Mouse (Mus musculus): ENCODE data around the gene Crocc2. TPM values are rescaled to one million over a fixed set of nuclear protein-coding genes. Genes with fewer than 3 reads are reported as not detected.

Gene Crocc2
- polyA plus RNA-seq, 1 experiment from 2014 or later = 0.02 TPM

DNA sequence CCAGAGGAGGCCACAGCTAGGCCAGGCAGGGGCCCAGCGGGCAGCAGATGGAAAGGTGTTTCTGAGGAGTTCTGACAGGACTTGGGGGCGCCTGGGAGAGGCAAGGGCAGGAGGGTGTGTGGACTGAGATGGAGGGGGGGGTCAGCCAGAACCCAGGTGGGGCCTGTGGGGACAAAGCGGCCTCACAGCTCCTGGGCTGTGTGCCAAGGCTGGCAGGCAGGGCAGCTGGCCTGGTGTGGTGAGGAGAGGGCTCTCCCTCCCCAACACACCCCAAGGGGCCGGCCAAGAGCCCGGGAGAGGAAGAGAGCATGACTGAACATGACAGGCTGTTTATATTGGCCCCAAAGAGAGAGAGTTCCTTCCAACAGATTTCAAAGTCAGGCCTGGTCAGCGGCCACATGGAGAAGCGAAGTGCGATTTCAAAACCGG, 41.7 kb downstream of the Crocc2 start:
- no peak for DNase-seq (ENCODE audit: low spot score)
- 0 out of 2 replicates have a peak overlapping the region, but pooled peaks have one; percentile 42 for H3K27ac ChIP-seq (replicated peaks)
- 73% methylated on average over 9 of the region's 9 CpGs for WGBS

DNA sequence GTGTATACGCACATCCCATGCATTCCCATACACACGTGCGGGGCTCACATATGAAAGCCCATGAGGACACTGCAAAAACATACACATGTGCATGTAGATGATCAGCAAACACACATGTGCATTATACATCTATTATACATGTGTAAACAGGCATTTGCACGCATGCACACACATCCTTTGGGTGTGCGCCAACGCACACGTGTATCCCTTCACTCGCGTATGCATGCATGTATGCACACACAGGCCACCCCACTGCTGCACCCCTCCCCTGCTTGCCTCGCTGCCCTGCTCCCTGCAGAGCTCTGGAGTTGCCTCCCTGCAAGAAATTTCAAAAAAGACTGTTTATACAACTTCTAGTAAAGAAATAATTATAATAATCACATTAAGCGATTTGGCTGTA, 42.5 kb downstream of the Crocc2 start:
- H3K9me3 ChIP-seq (replicated peaks) = no peaks in the 10 kb centered on the region
- peaks cover 43% of the 10 kb centered on the region for H3K4me1 ChIP-seq
- DNase-seq (ENCODE audit: low spot score) = no peak
- 91% methylated on average over 11 of the region's 11 CpGs for WGBS
- H3K27me3 ChIP-seq (ENCODE audit: low read depth, poor library complexity, severe bottlenecking) = no peaks in the 10 kb centered on the region
- no peaks in the 10 kb centered on the region for H3K36me3 ChIP-seq
- H3K27ac ChIP-seq (replicated peaks) = no peak overlapping the region
- no peak overlapping the region for H3K4me3 ChIP-seq

More for the DNA sequence above, 41.7 kb downstream of the Crocc2 start:
- no peaks in the 10 kb centered on the region for H3K9me3 ChIP-seq (replicated peaks)
- H3K27me3 ChIP-seq (ENCODE audit: low read depth, poor library complexity, severe bottlenecking) = no peaks in the 10 kb centered on the region
- no peaks in the 10 kb centered on the region for H3K36me3 ChIP-seq
- H3K4me1 ChIP-seq = peaks cover 42% of the 10 kb centered on the region
- no peak overlapping the region for H3K4me3 ChIP-seq

DNA sequence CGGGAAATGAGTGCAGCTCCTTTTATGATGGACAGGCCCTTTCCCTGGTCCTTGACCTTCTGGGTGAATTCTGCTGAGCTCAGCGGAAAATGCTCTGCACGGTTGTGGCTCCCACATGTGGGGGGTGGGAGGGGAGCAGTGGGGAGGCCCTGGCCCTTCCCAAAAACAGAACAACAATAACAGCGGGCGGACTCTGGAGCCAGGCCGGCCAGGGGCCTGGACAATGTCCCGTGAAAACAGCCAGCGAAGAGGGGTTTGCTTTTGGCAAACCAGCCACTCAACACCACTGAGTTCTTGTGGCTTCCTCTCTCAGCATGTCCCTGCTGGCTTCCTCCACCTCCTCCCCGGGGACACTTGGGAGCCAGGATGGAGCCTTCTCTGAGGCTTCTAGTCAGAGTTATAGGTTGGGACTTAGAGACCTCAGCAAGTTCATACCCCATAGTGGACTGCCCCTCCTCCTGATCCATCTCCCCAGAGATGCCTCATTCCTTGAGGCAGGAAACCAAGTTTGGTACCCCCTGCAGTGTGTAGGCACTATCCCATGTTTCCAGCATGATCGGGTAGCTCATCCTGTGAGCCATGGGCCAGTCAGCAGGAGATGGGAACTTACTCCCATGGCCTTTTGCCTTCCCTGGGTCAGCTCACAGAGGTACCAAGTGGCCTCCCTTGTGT, 43.2 kb downstream of the Crocc2 start:
- Histone ChIP-seq H3K36me3 (no peaks in the 10 kb centered on the region), H3K4me3 (no peak overlapping the region), H3K27ac (replicated peaks) (peak overlapping the region; percentile 60), H3K27me3 (ENCODE audit: low read depth, poor library complexity, severe bottlenecking) (no peaks in the 10 kb centered on the region), H3K4me1 (peaks cover 41% of the 10 kb centered on the region), H3K9me3 (replicated peaks) (no peaks in the 10 kb centered on the region)
- WGBS = 53% methylated on average over 10 of the region's 10 CpGs
- DNase-seq (ENCODE audit: low spot score) = no peak

- Histone ChIP-seq H3K27ac (replicated peaks) (peak overlapping the region; percentile 29; the same call in 1 of the 2 replicates), H3K4me1 (peaks cover 49% of the 10 kb centered on the region), H3K36me3 (no peaks in the 10 kb centered on the region), H3K4me3 (no peak overlapping the region), H3K9me3 (replicated peaks) (no peaks in the 10 kb centered on the region), H3K27me3 (ENCODE audit: low read depth, poor library complexity, severe bottlenecking) (no peaks in the 10 kb centered on the region)
- no peak for DNase-seq (ENCODE audit: low spot score)
- 80% methylated on average over 7 of the region's 7 CpGs for WGBS
Observed at GRCm38 (mm10) chr1:93212441-93212840, 43.9 kb downstream of the Crocc2 start.

DNA sequence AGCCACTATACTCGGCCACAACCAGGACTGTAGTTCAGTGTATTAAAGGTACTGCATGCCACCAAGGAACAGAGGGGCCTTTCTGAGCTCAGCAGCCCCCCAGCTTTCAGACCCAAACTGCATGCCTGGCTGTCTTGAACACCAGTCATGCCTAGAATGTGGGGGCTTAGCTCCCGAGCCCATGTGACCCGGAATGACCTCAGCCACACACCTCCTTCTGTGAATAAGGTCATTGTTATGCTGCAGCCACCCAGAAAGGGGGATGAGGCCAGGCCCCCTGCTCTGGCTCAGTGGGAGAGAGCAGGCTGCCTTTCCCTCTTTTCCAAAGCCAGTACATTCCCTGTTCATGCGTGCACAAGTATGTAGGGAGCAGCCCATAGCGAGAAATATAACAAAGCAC, 46.1 kb downstream of the Crocc2 start:
- 33% methylated on average over 5 of the region's 5 CpGs for WGBS
- Histone ChIP-seq H3K27ac (replicated peaks) (peak overlapping the region; percentile 74), H3K36me3 (no peaks in the 10 kb centered on the region), H3K4me3 (no peak overlapping the region), H3K4me1 (peaks cover 52% of the 10 kb centered on the region), H3K9me3 (replicated peaks) (no peaks in the 10 kb centered on the region), H3K27me3 (ENCODE audit: low read depth, poor library complexity, severe bottlenecking) (no peaks in the 10 kb centered on the region)
- DNase-seq (ENCODE audit: low spot score) = peak; percentile 31

DNA sequence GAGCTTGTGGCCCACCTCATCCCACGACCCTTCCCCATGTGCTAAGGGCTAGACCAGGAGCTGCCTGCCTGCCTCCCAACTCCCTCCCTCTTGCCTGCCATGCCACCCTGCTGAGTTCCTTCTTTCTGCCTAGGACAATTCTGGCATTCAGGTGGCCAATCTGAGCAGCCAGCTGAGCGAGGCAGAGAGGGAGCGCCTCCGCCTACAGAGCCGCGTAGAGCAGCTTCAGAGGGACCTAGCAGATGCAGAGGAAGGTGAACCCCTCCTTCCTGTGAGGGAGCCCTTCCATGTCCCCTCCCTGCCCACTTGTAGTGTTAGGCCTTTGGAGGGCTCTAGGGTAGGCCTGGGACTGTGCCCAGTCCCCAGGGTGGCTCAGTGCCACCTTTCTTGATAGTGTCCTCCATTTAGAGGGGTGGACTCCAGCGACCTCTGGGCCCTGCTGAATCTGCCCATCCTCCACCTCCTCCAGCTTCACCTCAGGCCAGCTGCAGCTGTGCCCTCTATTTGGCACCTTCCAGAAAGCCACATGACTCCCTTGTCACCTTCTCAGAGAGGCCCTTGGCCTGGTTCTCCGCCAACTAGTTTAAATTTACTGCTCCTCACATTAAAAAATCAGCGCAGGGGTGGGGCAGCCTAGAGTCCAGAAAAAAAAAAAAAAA, 48.4 kb downstream of the Crocc2 start:
- Histone ChIP-seq H3K36me3 (no peaks in the 10 kb centered on the region), H3K9me3 (replicated peaks) (no peaks in the 10 kb centered on the region), H3K27ac (replicated peaks) (peak overlapping the region; percentile 47; the same call in 1 of the 2 replicates), H3K4me3 (no peak overlapping the region), H3K27me3 (ENCODE audit: low read depth, poor library complexity, severe bottlenecking) (no peaks in the 10 kb centered on the region), H3K4me1 (peaks cover 46% of the 10 kb centered on the region)
- 70% methylated on average over 9 of the region's 9 CpGs for WGBS
- no peak for DNase-seq (ENCODE audit: low spot score)

DNA sequence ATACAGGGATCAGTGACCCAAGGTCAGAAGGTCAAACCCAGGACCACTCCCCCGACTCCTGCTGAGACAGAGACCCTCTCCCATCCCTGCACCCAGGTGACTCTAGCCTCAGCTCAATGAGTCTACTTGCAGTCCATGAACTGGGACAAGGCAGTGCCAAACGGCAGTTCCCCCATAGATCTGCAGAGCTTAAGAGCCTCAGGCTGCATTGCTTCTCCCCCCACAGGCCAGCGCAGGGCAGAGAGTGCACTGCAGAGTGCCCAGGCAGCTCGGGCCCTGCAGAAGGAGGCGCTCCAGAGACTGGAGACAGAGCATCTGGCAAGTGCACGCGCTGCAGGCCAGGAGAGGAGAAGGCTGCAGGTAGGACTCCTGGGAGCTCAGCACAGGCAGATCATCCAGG, 49.0 kb downstream of the Crocc2 start:
- Histone ChIP-seq H3K27me3 (ENCODE audit: low read depth, poor library complexity, severe bottlenecking) (no peaks in the 10 kb centered on the region), H3K4me1 (peaks cover 45% of the 10 kb centered on the region), H3K4me3 (no peak overlapping the region), H3K36me3 (no peaks in the 10 kb centered on the region), H3K27ac (replicated peaks) (no peak overlapping the region), H3K9me3 (replicated peaks) (no peaks in the 10 kb centered on the region)
- WGBS = 42% methylated on average over 7 of the region's 7 CpGs
- no peak for DNase-seq (ENCODE audit: low spot score)

- H3K4me3 ChIP-seq = no peak overlapping the region
- peaks cover 26% of the 10 kb centered on the region for H3K27me3 ChIP-seq (ENCODE audit: low read depth, poor library complexity, severe bottlenecking)
- no peaks in the 10 kb centered on the region for H3K9me3 ChIP-seq (replicated peaks)
- no peaks in the 10 kb centered on the region for H3K36me3 ChIP-seq
- peaks cover 29% of the 10 kb centered on the region for H3K4me1 ChIP-seq
- no peak for DNase-seq (ENCODE audit: low spot score)
- no peak overlapping the region for H3K27ac ChIP-seq (replicated peaks)
- 74% methylated on average over 7 of the region's 7 CpGs for WGBS
Observed at GRCm38 (mm10) chr1:93220776-93221175, 52.3 kb downstream of the Crocc2 start.

GRCm38 (mm10) chr1:93223972-93224371, 55.4 kb downstream of the Crocc2 start:
- Histone ChIP-seq H3K27me3 (ENCODE audit: low read depth, poor library complexity, severe bottlenecking) (peaks cover 26% of the 10 kb centered on the region), H3K4me1 (peaks cover 14% of the 10 kb centered on the region), H3K9me3 (replicated peaks) (no peaks in the 10 kb centered on the region), H3K4me3 (no peak overlapping the region), H3K27ac (replicated peaks) (no peak overlapping the region), H3K36me3 (no peaks in the 10 kb centered on the region)
- 6% methylated on average over 18 of the region's 18 CpGs for WGBS
- DNase-seq (ENCODE audit: low spot score) = peak; percentile 48

GRCm38 (mm10) chr1:93225226-93225625, 56.7 kb downstream of the Crocc2 start:
- 69% methylated on average over 4 of the region's 4 CpGs for WGBS
- H3K4me1 ChIP-seq = peaks cover 14% of the 10 kb centered on the region
- H3K9me3 ChIP-seq (replicated peaks) = no peaks in the 10 kb centered on the region
- no peak for DNase-seq (ENCODE audit: low spot score)
- H3K4me3 ChIP-seq = no peak overlapping the region
- H3K27ac ChIP-seq (replicated peaks) = no peak overlapping the region
- peaks cover 26% of the 10 kb centered on the region for H3K27me3 ChIP-seq (ENCODE audit: low read depth, poor library complexity, severe bottlenecking)
- no peaks in the 10 kb centered on the region for H3K36me3 ChIP-seq

GRCm38 (mm10) chr1:93225731-93226520, 57.4 kb downstream of the Crocc2 start:
- no peaks in the 10 kb centered on the region for H3K9me3 ChIP-seq (replicated peaks)
- peaks cover 9% of the 10 kb centered on the region for H3K4me1 ChIP-seq
- no peaks in the 10 kb centered on the region for H3K36me3 ChIP-seq
- DNase-seq (ENCODE audit: low spot score) = no peak
- H3K27me3 ChIP-seq (ENCODE audit: low read depth, poor library complexity, severe bottlenecking) = peaks cover 26% of the 10 kb centered on the region
- no peak overlapping the region for H3K27ac ChIP-seq (replicated peaks)
- H3K4me3 ChIP-seq = no peak overlapping the region
- 83% methylated on average over 5 of the region's 5 CpGs for WGBS

GRCm38 (mm10) chr1:93227303-93227975, 58.9 kb downstream of the Crocc2 start:
- H3K27ac ChIP-seq (replicated peaks) = no peak overlapping the region
- peaks cover 5% of the 10 kb centered on the region; the same call in 1 of the 2 replicates for H3K4me1 ChIP-seq

More at GRCm38 (mm10) chr1:93227303-93227975, 58.9 kb downstream of the Crocc2 start:
- Histone ChIP-seq H3K27me3 (ENCODE audit: low read depth, poor library complexity, severe bottlenecking) (peaks cover 26% of the 10 kb centered on the region), H3K36me3 (no peaks in the 10 kb centered on the region), H3K9me3 (replicated peaks) (no peaks in the 10 kb centered on the region), H3K4me3 (no peak overlapping the region)
- DNase-seq (ENCODE audit: low spot score) = no peak
- WGBS = 78% methylated on average over 7 of the region's 7 CpGs
